Mouse (Mus musculus) liver, postnatal 0 days (tissue): ENCODE results near the gene Acoxl.

Experiments used
- CTCF ChIP-seq: sonication (generic); IDR thresholded peaks from 2 replicates; pipeline ENCODE4 v1.5.1; 2016; ENCODE audit warnings: antibody characterized with exemption, low read depth
- EP300 ChIP-seq: IDR thresholded peaks from 2 replicates; pipeline ENCODE4 v1.6.1; 2016; ENCODE audit warnings: antibody characterized with exemption, low read depth, mild to moderate bottlenecking

DNA sequence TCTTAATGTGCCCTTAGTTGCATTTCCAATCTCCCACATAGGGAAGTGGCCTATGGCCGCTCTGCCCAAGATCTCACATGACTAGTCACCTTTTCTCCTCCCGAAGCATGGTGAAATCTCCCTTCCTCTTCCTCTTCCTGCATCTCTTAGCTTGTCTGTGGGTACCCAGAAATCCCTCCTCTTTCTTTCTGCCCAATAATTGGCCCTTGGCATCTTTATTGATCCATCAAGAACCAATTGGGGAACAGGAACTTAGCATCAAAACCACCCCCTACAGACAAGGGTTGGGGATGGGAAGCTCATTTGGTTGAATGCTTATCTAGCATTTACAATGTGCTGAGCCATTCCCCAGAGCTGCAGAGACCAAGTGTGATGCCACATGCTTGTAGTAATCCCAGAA is 226.9 kb downstream of the Acoxl start:
- TF ChIP-seq CTCF (no peak), EP300 (no peak)
